Mouse (Mus musculus) hindbrain, postnatal 0 days (tissue): ENCODE results near the gene Chgb. TPM values are rescaled to one million over a fixed set of nuclear protein-coding genes. Genes with fewer than 3 reads are reported as not detected.

Source experiments
- ATAC-seq: fragments of 200-750 bp; cut with Nextera tagmentation; 2 replicates; pipeline ENCODE4 v1.8.0; 2017; ENCODE audit warnings: mild to moderate bottlenecking, moderate TSS enrichment, moderate library complexity
- DNase-seq: peaks from one replicate; pipeline ENCODE4 v3.0.0-alpha.2; 2015; ENCODE audit warnings: low spot score
- H3K27ac ChIP-seq: fragments of 300-500 bp; sonication (generic); 2 replicates; pipeline ENCODE4 v1.5.1; 2014; ENCODE audit warnings: mild to moderate bottlenecking
- H3K27me3 ChIP-seq: fragments of 300-500 bp; sonication (generic); 2 replicates; pipeline ENCODE4 v1.6.1; 2014; ENCODE audit warnings: low read length, mixed read lengths; ENCODE audit not compliant: insufficient read depth
- H3K36me3 ChIP-seq: fragments of 300-500 bp; sonication (generic); 2 replicates; pipeline ENCODE4 v1.6.1; 2014; ENCODE audit warnings: low read length, mixed read lengths; ENCODE audit not compliant: insufficient read depth
- H3K4me1 ChIP-seq: fragments of 300-500 bp; sonication (generic); 2 replicates; pipeline ENCODE4 v1.6.1; 2014; ENCODE audit warnings: antibody characterized with exemption, low read length, mixed read lengths; ENCODE audit not compliant: insufficient read depth
- H3K4me2 ChIP-seq: fragments of 300-500 bp; sonication (generic); 2 replicates; pipeline ENCODE4 v1.6.1; 2014; ENCODE audit warnings: low read depth, mild to moderate bottlenecking, low read length, moderate library complexity, mixed read lengths
- H3K4me3 ChIP-seq: fragments of 300-500 bp; sonication (generic); 2 replicates; pipeline ENCODE4 v1.5.1; 2014; ENCODE audit warnings: low read length
- H3K9ac ChIP-seq: fragments of 300-500 bp; sonication (generic); replicated peaks from 2 replicates; pipeline ENCODE4 v1.6.1; 2014; ENCODE audit warnings: mild to moderate bottlenecking, low read length, moderate library complexity, mixed read lengths
- H3K9me3 ChIP-seq: fragments of 300-500 bp; sonication (generic); 2 replicates; pipeline ENCODE4 v1.6.1; 2016; ENCODE audit warnings: low read length, mixed read lengths
- CTCF ChIP-seq: IDR thresholded peaks from 2 replicates; pipeline ENCODE4 v1.5.1; 2016; ENCODE audit warnings: antibody characterized with exemption, control low read depth, low read depth
- WGBS: fragments of 180-500 bp; shearing (Covaris S2); extraction: QIAGEN DNeasy Blood & Tissue Kit; methylation state at CpG from one replicate; pipeline ENCODE4 v1.1.7; 2014; 5-methylcytosine and 5-hydroxymethylcytosine counted together
- polyA plus RNA-seq: library from polyadenylated mRNA; unstranded; fragments of >200 nt; fragmentation: Nextera tagmentation; extraction: Ambion mirVana; gene quantifications from 2 replicates; pipeline ENCODE4 v1.2.1, GENCODE M21; 2015
- total RNA-seq: library from RNA; depleted of rRNA; stranded (reverse); fragments of >200 nt; gene quantifications from 2 replicates; pipeline ENCODE4 v1.2.3, GENCODE M21; 2014; rRNA removed

Chgb gene
- total and polyA plus RNA-seq, 2 experiments from 2014 or later, result 27.0 to 137 TPM

GRCm38 (mm10) chr2:132841071-132841470 lies 60.0 kb downstream of the Chgb start:
- H3K27me3 ChIP-seq, result no peaks in the 10 kb centered on the region
- no peak overlapping the region for H3K4me3 ChIP-seq
- no peaks in the 10 kb centered on the region for H3K4me1 ChIP-seq
- H3K9me3 ChIP-seq, result no peaks in the 10 kb centered on the region
- TF ChIP-seq CTCF, result no peak
- H3K36me3 ChIP-seq, result 0 out of 2 replicates have a peak, but pooled peaks cover 3% of the 10 kb centered on the region
- no peak overlapping the region for H3K9ac ChIP-seq
- no peak for ATAC-seq
- 82% methylated on average over 4 of the region's 4 CpGs for WGBS
- peak; percentile 4 for DNase-seq
- H3K4me2 ChIP-seq, result no peak overlapping the region
- no peak overlapping the region for H3K27ac ChIP-seq

Other genes with a start within 250 kb of the Chgb start
- gene Gpcpd1, start 193.5 kb upstream of the Chgb start, total RNA-seq, result 43.9 and 46.9 TPM in 2 replicates
- gene Gpcpd1, start 193.5 kb upstream of the Chgb start, polyA plus RNA-seq, result 84.0 and 91.9 TPM in 2 replicates
- gene Shld1, start 94.3 kb upstream of the Chgb start, total RNA-seq, result 11.9 and 17.8 TPM in 2 replicates
- 16.7 and 18.4 TPM in 2 replicates for gene Shld1, start 94.3 kb upstream of the Chgb start, polyA plus RNA-seq
- gene Trmt6, start 34.8 kb downstream of the Chgb start, total RNA-seq, result 8.4 and 14.7 TPM in 2 replicates
- 27.8 and 31.0 TPM in 2 replicates for gene Trmt6, start 34.8 kb downstream of the Chgb start, polyA plus RNA-seq
- gene Mcm8, start 34.9 kb downstream of the Chgb start, total RNA-seq, result 2.1 and 3.2 TPM in 2 replicates
- gene Mcm8, start 34.9 kb downstream of the Chgb start, polyA plus RNA-seq, result 5.2 and 5.6 TPM in 2 replicates
- 29.5 and 33.6 TPM in 2 replicates for gene Crls1, start 65.4 kb downstream of the Chgb start, total RNA-seq
- gene Crls1, start 65.4 kb downstream of the Chgb start, polyA plus RNA-seq, result 21.6 and 22.9 TPM in 2 replicates
- 1.3 and 1.7 TPM in 2 replicates for gene Lrrn4, start 99.6 kb downstream of the Chgb start, total RNA-seq
- gene Lrrn4, start 99.6 kb downstream of the Chgb start, polyA plus RNA-seq, result 0.64 and 0.87 TPM in 2 replicates
- gene Fermt1, start 164.6 kb downstream of the Chgb start, total RNA-seq, result 0.05 and 0.22 TPM in 2 replicates
- gene Fermt1, start 164.6 kb downstream of the Chgb start, polyA plus RNA-seq, result 0.13 and 0.54 TPM in 2 replicates